7 mouse cellular contexts compared by ENCODE assay signal in genomic region chr11:102366103-102366502, GRCm38 (mm10). TPM values are rescaled to one million over a fixed set of nuclear protein-coding genes. Genes with fewer than 3 reads are reported as not detected.
A peak's percentile ranks its signal among the peaks of the same experiment; 100 is the strongest.
DNase-seq lines count a peak whose midpoint lies in the region; ATAC-seq and TF ChIP-seq lines count a peak whose summit lies in the region.
"Not testable (repeated sequence)": the region's sequence is repeated elsewhere in the genome, so short reads cannot be mapped to it uniquely, and the experiment has no call there.

TSS of gene Slc4a1 (minus strand) at chr11:102366203.

- H3K9me3 ChIP-seq in embryonic facial prominence, embryonic 10.5 days; forebrain, embryonic 11.5 days (ENCODE audit: control insufficient read depth, low read length); heart, embryonic 16.5 days (replicated peaks; ENCODE audit: control insufficient read depth, low read length); liver, embryonic 12.5 days (replicated peaks); lung, embryonic 15.5 days: not testable (repeated sequence)

- H3K4me1 ChIP-seq in embryonic facial prominence, embryonic 10.5 days; forebrain, embryonic 11.5 days (replicated peaks; ENCODE audit: control insufficient read depth, insufficient read depth, low read length); heart, embryonic 16.5 days (ENCODE audit: control insufficient read depth, insufficient read depth, low read length); lung, embryonic 15.5 days: not testable (repeated sequence)
- peaks cover 12% of the 10 kb centered on the region; the same call in 1 of the 2 replicates for H3K4me1 ChIP-seq in kidney, adult 2 months (ENCODE audit: control insufficient read depth, insufficient read depth, low read length)
- H3K4me1 ChIP-seq in liver, embryonic 12.5 days = peaks cover 80% of the 10 kb centered on the region

- WGBS in embryonic facial prominence, embryonic 10.5 days = 76% methylated on average over 8 of the region's 8 CpGs
- WGBS in forebrain, embryonic 11.5 days = 89% methylated on average over 8 of the region's 8 CpGs
- 79% methylated on average over 8 of the region's 8 CpGs for WGBS in heart, embryonic 16.5 days
- 92% methylated on average over 8 of the region's 8 CpGs for WGBS in kidney, adult 2 months
- 54% methylated on average over 8 of the region's 8 CpGs for WGBS in liver, embryonic 12.5 days (ENCODE audit: insufficient replicate concordance)
- WGBS in lung, embryonic 15.5 days = 79% methylated on average over 8 of the region's 8 CpGs

- not testable (repeated sequence) for TF ChIP-seq POLR2A in kidney, adult 2 months (IDR thresholded peaks at IDR 0.05; ENCODE audit: low read depth, low read length)

- peak within 1 kb of the TSS; percentile 33; the same call in 1 of the 2 replicates for H3K4me3 ChIP-seq in embryonic facial prominence, embryonic 10.5 days
- not testable (repeated sequence) for H3K4me3 ChIP-seq in forebrain, embryonic 11.5 days (ENCODE audit: low read depth, low read length); heart, embryonic 16.5 days (ENCODE audit: low read length); kidney, adult 2 months (ENCODE audit: insufficient read depth, low read depth, low read length); lung, embryonic 15.5 days
- H3K4me3 ChIP-seq in liver, embryonic 12.5 days = peak within 1 kb of the TSS; percentile 83

- TF ChIP-seq CTCF in kidney, adult 2 months (conservative IDR thresholded peaks at IDR 0.05; ENCODE audit: insufficient read depth, insufficient read length, low read depth, low read length) = not testable (repeated sequence)

- H3K4me2 ChIP-seq in forebrain, embryonic 11.5 days (ENCODE audit: low read depth, low read length, severe bottlenecking); heart, embryonic 16.5 days (ENCODE audit: low read depth, low read length); lung, embryonic 15.5 days: not testable (repeated sequence)
- peak within 1 kb of the TSS; percentile 75 for H3K4me2 ChIP-seq in liver, embryonic 12.5 days

- ATAC-seq in forebrain, embryonic 11.5 days (replicated peaks; ENCODE audit: low FRiP score); heart, embryonic 16.5 days (replicated peaks; ENCODE audit: extremely low read depth, insufficient read depth, low FRiP score); liver, embryonic 12.5 days; lung, embryonic 15.5 days (ENCODE audit: borderline replicate concordance, extremely low read depth, low FRiP score, low TSS enrichment); neutrophil, adult 5-6 weeks (ENCODE audit: extremely low read depth, insufficient number of reproducible peaks, low FRiP score, poor library complexity, severe bottlenecking): not testable (repeated sequence)

- DNase-seq in embryonic facial prominence, embryonic 10.5 days (ENCODE audit: low spot score); forebrain, embryonic 11.5 days (ENCODE audit: low spot score); kidney, adult 2 months: not testable (repeated sequence)

- not testable (repeated sequence) for H3K27me3 ChIP-seq in embryonic facial prominence, embryonic 10.5 days (replicated peaks; ENCODE audit: low read depth, poor library complexity, severe bottlenecking); forebrain, embryonic 11.5 days (ENCODE audit: control insufficient read depth, insufficient read depth, low read length); heart, embryonic 16.5 days (ENCODE audit: control insufficient read depth, insufficient read depth, low read length); kidney, adult 2 months (replicated peaks; ENCODE audit: control insufficient read depth, insufficient read depth, low read length); lung, embryonic 15.5 days
- H3K27me3 ChIP-seq in liver, embryonic 12.5 days (replicated peaks) = peaks cover 27% of the 10 kb centered on the region

- not testable (repeated sequence) for H3K9ac ChIP-seq in forebrain, embryonic 11.5 days (ENCODE audit: low read length); heart, embryonic 16.5 days (ENCODE audit: low read length); lung, embryonic 15.5 days
- peak within 1 kb of the TSS; percentile 98 for H3K9ac ChIP-seq in liver, embryonic 12.5 days

- peak within 1 kb of the TSS; percentile 37; the same call in 1 of the 2 replicates for H3K27ac ChIP-seq in embryonic facial prominence, embryonic 10.5 days (replicated peaks)
- not testable (repeated sequence) for H3K27ac ChIP-seq in forebrain, embryonic 11.5 days (ENCODE audit: low read depth, low read length); heart, embryonic 16.5 days (ENCODE audit: low read length); kidney, adult 2 months (ENCODE audit: insufficient read depth, low read depth, low read length); lung, embryonic 15.5 days
- H3K27ac ChIP-seq in liver, embryonic 12.5 days = peak within 1 kb of the TSS; percentile 98

- H3K36me3 ChIP-seq in embryonic facial prominence, embryonic 10.5 days (replicated peaks); forebrain, embryonic 11.5 days (ENCODE audit: control insufficient read depth, insufficient read depth, low read length); heart, embryonic 16.5 days (ENCODE audit: control insufficient read depth, insufficient read depth); kidney, adult 2 months (ENCODE audit: control insufficient read depth, insufficient read depth, low read length); lung, embryonic 15.5 days: not testable (repeated sequence)
- H3K36me3 ChIP-seq in liver, embryonic 12.5 days = peaks cover 29% of the 10 kb centered on the region

RNA-seq across cellular contexts. Expression of gene Slc4a1, which starts in this region (rescaled TPM):
- 29.7 and 33.8 TPM in 2 replicates for polyA plus RNA-seq in embryonic facial prominence, embryonic 10.5 days (2016; fragmentation: Nextera tagmentation; extraction: Ambion mirVana)
- 33.8 and 36.8 TPM in 2 replicates for polyA plus RNA-seq in forebrain, embryonic 11.5 days (2014; fragmentation: Nextera tagmentation; extraction: Ambion mirVana)
- polyA plus RNA-seq in heart, embryonic 16.5 days (2015; fragmentation: Nextera tagmentation; extraction: Ambion mirVana) = 14.9 TPM in 2 replicates
- polyA plus RNA-seq in kidney, adult 2 months (2012; rRNA removed) = 79.5 and 90.6 TPM in 2 replicates
- 913 and 972 TPM in 2 replicates for polyA plus RNA-seq in liver, embryonic 12.5 days (2016; fragmentation: Nextera tagmentation; extraction: Ambion mirVana)
- 10.1 and 14.0 TPM in 2 replicates for polyA plus RNA-seq in lung, embryonic 15.5 days (2015; fragmentation: Nextera tagmentation; extraction: Ambion mirVana)
- 12.0 and 14.8 TPM in 2 replicates for total RNA-seq in neutrophil, adult 5-6 weeks (2017)
